Mouse (Mus musculus) cortical plate, adult 2 months (tissue): Measurements from ENCODE around the gene Rnf41.

Experiments used
- CTCF ChIP-seq: fragments of 200-500 bp; IDR thresholded peaks from 2 replicates; pipeline ENCODE4 v1.5.1; 2011; ENCODE audit warnings: mild to moderate bottlenecking, control low read depth, low read length; ENCODE audit not compliant: insufficient read depth; ENCODE audit errors: extremely low read depth
- POLR2A ChIP-seq: fragments of 200-500 bp; IDR thresholded peaks from 2 replicates; pipeline ENCODE4 v1.6.1; 2011; ENCODE audit warnings: mild to moderate bottlenecking, low read length, control low read depth; ENCODE audit not compliant: insufficient read depth; ENCODE audit errors: extremely low read depth

- TF ChIP-seq POLR2A, result no peak
- no peak for TF ChIP-seq CTCF
Measured at GRCm38 (mm10) chr10:128370021-128370420, 41.4 kb upstream of the Rnf41 start.
